Mouse (Mus musculus) forebrain, embryonic 13.5 days (tissue): ENCODE data around the gene Rrp15. TPM values are rescaled to one million over a fixed set of nuclear protein-coding genes. Genes with fewer than 3 reads are reported as not detected.
"Not testable (repeated sequence)": the region's sequence is repeated elsewhere in the genome, so short reads cannot be mapped to it uniquely, and the experiment has no call there.

Source experiments
- ATAC-seq: fragments of 200-750 bp; cut with Nextera tagmentation; 2 replicates; pipeline ENCODE4 v1.8.0; 2017
- H3K27ac ChIP-seq: fragments of 300-500 bp; sonication (generic); 2 replicates; pipeline ENCODE4 v1.5.1; 2015; ENCODE audit warnings: inconsistent platforms, mild to moderate bottlenecking, moderate library complexity
- H3K27me3 ChIP-seq: fragments of 300-500 bp; sonication (generic); 2 replicates; pipeline ENCODE4 v1.6.1; 2015; ENCODE audit warnings: mild to moderate bottlenecking, inconsistent platforms
- H3K36me3 ChIP-seq: fragments of 300-500 bp; sonication (generic); 2 replicates; pipeline ENCODE4 v1.6.1; 2015; ENCODE audit warnings: mild to moderate bottlenecking, inconsistent platforms; ENCODE audit not compliant: poor library complexity, severe bottlenecking
- H3K4me1 ChIP-seq: fragments of 300-500 bp; sonication (generic); 2 replicates; pipeline ENCODE4 v1.6.1; 2015; ENCODE audit warnings: inconsistent platforms
- H3K4me2 ChIP-seq: fragments of 300-500 bp; sonication (generic); 2 replicates; pipeline ENCODE4 v1.6.1; 2015; ENCODE audit warnings: inconsistent platforms, mild to moderate bottlenecking, moderate library complexity
- H3K4me3 ChIP-seq: fragments of 300-500 bp; sonication (generic); 2 replicates; pipeline ENCODE4 v1.5.1; 2015; ENCODE audit warnings: mild to moderate bottlenecking, inconsistent platforms
- H3K9ac ChIP-seq: fragments of 300-500 bp; sonication (generic); 2 replicates; pipeline ENCODE4 v1.6.1; 2015; ENCODE audit warnings: mild to moderate bottlenecking, inconsistent platforms
- H3K9me3 ChIP-seq: fragments of 300-500 bp; sonication (generic); replicated peaks from 2 replicates; pipeline ENCODE4 v1.6.1; 2016; ENCODE audit warnings: inconsistent platforms
- WGBS: fragments of 180-500 bp; shearing (Covaris S2); methylation state at CpG from one replicate; pipeline ENCODE4 v1.1.7; 2015; 5-methylcytosine and 5-hydroxymethylcytosine counted together
- polyA plus RNA-seq: library from polyadenylated mRNA; unstranded; fragments of >200 nt; fragmentation: Nextera tagmentation; extraction: Ambion mirVana; gene quantifications from 2 replicates; pipeline ENCODE4 v1.2.1, GENCODE M21; 2015

Gene Rrp15
- 44.1 and 46.5 TPM in 2 replicates for polyA plus RNA-seq

- WGBS = under 1% methylated on average over 46 of the region's 46 CpGs
- peak within 1 kb of the TSS; percentile 63 for H3K27ac ChIP-seq
- no peaks in the 10 kb centered on the region for H3K36me3 ChIP-seq
Observed at GRCm38 (mm10) chr1:186748724-186749653, at the start of gene Rrp15. Gene Rrp15 (minus strand): TSS chr1:186749358.

GRCm38 (mm10) chr1:186797991-186798390 is 48.8 kb upstream of the Rrp15 start:
- Histone ChIP-seq H3K36me3 (no peaks in the 10 kb centered on the region), H3K4me1 (no peaks in the 10 kb centered on the region), H3K27ac (no peak overlapping the region), H3K4me2 (no peak overlapping the region), H3K4me3 (no peak overlapping the region), H3K9ac (no peak overlapping the region), H3K27me3 (no peaks in the 10 kb centered on the region), H3K9me3 (no peaks in the 10 kb centered on the region)
- no peak for ATAC-seq
- 24% methylated on average over 6 of the region's 6 CpGs for WGBS

More at GRCm38 (mm10) chr1:186748724-186749653, at the start of gene Rrp15:
- H3K27me3 ChIP-seq = no peaks in the 10 kb centered on the region
- peak within 1 kb of the TSS; percentile 84 for H3K4me2 ChIP-seq
- peak within 1 kb of the TSS; percentile 80 for H3K4me3 ChIP-seq
- peak within 1 kb of the TSS; percentile 88 for H3K9ac ChIP-seq
- H3K4me1 ChIP-seq = peaks cover 25% of the 10 kb centered on the region
- ATAC-seq = peak; percentile 94
- no peaks in the 10 kb centered on the region for H3K9me3 ChIP-seq

DNA sequence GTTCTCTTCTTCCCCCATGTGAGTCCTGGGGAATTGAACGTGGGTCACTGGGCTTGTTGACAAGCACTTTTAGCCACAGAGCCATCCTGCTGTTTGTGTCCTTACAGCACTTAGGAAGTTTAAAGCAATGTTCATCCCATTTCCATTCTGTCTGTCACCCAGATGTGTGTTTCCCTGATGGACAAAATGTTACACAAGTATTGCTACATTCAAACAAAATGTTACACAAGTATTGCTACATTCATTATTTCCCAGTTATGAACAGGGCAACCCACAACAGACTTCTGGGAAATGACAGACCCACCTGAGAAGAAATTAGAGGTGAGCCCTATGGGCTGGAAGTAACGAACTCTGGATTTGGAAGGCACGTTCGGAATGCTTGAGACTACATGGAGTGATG is 36.2 kb upstream of the Rrp15 start:
- H3K27me3 ChIP-seq = no peaks in the 10 kb centered on the region
- no peak for ATAC-seq
- WGBS = 87% methylated on average over 4 of the region's 4 CpGs
- no peaks in the 10 kb centered on the region for H3K4me1 ChIP-seq
- H3K4me3 ChIP-seq = no peak overlapping the region
- no peaks in the 10 kb centered on the region for H3K36me3 ChIP-seq
- no peak overlapping the region for H3K27ac ChIP-seq
- no peak overlapping the region for H3K9ac ChIP-seq
- no peak overlapping the region for H3K4me2 ChIP-seq
- H3K9me3 ChIP-seq = no peaks in the 10 kb centered on the region

GRCm38 (mm10) chr1:186780826-186781225 is 31.7 kb upstream of the Rrp15 start:
- no peak overlapping the region for H3K27ac ChIP-seq
- 70% methylated on average over 2 of the region's 2 CpGs for WGBS
- H3K4me2 ChIP-seq = no peak overlapping the region
- H3K4me3 ChIP-seq = no peak overlapping the region
- no peak for ATAC-seq
- no peaks in the 10 kb centered on the region for H3K4me1 ChIP-seq
- H3K36me3 ChIP-seq = no peaks in the 10 kb centered on the region
- H3K27me3 ChIP-seq = peaks cover 9% of the 10 kb centered on the region; the same call in 1 of the 2 replicates
- H3K9me3 ChIP-seq = no peaks in the 10 kb centered on the region
- H3K9ac ChIP-seq = no peak overlapping the region

GRCm38 (mm10) chr1:186773124-186773523 is 24.0 kb upstream of the Rrp15 start:
- ATAC-seq = no peak
- Histone ChIP-seq H3K36me3 (no peaks in the 10 kb centered on the region), H3K27ac (no peak overlapping the region), H3K4me3 (no peak overlapping the region), H3K4me2 (no peak overlapping the region), H3K9me3 (no peaks in the 10 kb centered on the region), H3K27me3 (peaks cover 8% of the 10 kb centered on the region; the same call in 1 of the 2 replicates), H3K4me1 (peaks cover 13% of the 10 kb centered on the region), H3K9ac (no peak overlapping the region)
- 63% methylated on average over 3 of the region's 3 CpGs for WGBS

DNA sequence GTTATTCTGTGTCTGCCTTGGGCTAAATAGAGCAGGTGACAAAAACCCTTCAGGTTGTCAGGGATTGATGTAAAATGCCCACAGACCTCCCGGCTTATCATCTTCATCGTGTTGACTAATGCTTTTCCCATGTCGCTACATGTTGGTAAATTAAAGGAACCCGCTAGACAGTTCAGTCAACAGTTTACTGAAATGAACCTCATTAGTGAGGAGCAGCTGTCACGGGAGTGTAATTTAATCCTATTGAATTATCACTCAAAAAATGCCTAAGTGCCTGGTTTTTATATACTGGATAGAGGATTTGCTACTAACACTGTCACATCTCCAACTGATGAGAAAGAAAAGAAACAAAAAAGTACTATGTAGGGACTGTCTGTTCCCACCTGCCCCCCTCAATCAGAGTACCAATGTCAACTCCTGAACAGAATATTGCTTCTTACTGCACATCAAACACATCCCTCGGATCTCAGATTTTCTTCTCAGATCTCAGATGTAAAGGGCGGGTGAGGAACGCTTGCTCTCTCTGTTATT is 23.5 kb upstream of the Rrp15 start:
- H3K9ac ChIP-seq = no peak overlapping the region
- no peaks in the 10 kb centered on the region for H3K9me3 ChIP-seq
- H3K27me3 ChIP-seq = 0 out of 2 replicates have a peak, but pooled peaks cover 5% of the 10 kb centered on the region
- 45% methylated on average over 8 of the region's 8 CpGs for WGBS
- H3K36me3 ChIP-seq = no peaks in the 10 kb centered on the region
- ATAC-seq = peak; percentile 62; the same call in 1 of the 2 replicates
- no peak overlapping the region for H3K4me2 ChIP-seq
- no peak overlapping the region for H3K4me3 ChIP-seq
- H3K4me1 ChIP-seq = peaks cover 13% of the 10 kb centered on the region
- no peak overlapping the region for H3K27ac ChIP-seq

GRCm38 (mm10) chr1:186772005-186772404 is 22.8 kb upstream of the Rrp15 start:
- Histone ChIP-seq H3K27me3 (no peaks in the 10 kb centered on the region), H3K4me2 (no peak overlapping the region), H3K9me3 (no peaks in the 10 kb centered on the region), H3K4me1 (peaks cover 13% of the 10 kb centered on the region), H3K36me3 (no peaks in the 10 kb centered on the region), H3K27ac (no peak overlapping the region), H3K9ac (no peak overlapping the region), H3K4me3 (no peak overlapping the region)
- WGBS = 88% methylated on average over 6 of the region's 6 CpGs
- ATAC-seq = no peak

DNA sequence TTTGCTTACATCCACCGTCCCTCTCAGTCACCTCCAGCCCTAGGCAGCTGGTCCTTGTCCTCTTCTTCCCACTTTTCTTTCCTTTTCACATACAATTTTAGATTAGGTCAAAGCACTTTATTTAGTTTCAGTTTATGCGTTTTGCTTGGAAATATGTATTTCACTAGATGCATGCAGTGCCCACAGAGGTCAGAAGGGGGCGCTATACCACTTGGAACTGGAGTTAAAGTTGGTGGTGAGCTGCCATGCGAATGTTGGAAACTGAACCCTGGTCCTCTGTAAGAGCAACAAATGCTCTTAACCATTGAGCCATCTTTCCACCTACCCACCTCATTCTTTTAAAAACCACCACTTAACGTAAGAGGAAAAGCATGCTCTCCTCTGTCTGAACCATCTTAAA is 21.5 kb upstream of the Rrp15 start:
- no peak overlapping the region for H3K27ac ChIP-seq
- no peak overlapping the region for H3K4me3 ChIP-seq
- no peaks in the 10 kb centered on the region for H3K9me3 ChIP-seq
- peaks cover 17% of the 10 kb centered on the region for H3K4me1 ChIP-seq
- WGBS = 71% methylated on average over 5 of the region's 5 CpGs
- H3K27me3 ChIP-seq = no peaks in the 10 kb centered on the region
- no peak overlapping the region for H3K9ac ChIP-seq
- no peak for ATAC-seq
- no peak overlapping the region for H3K4me2 ChIP-seq
- no peaks in the 10 kb centered on the region for H3K36me3 ChIP-seq

DNA sequence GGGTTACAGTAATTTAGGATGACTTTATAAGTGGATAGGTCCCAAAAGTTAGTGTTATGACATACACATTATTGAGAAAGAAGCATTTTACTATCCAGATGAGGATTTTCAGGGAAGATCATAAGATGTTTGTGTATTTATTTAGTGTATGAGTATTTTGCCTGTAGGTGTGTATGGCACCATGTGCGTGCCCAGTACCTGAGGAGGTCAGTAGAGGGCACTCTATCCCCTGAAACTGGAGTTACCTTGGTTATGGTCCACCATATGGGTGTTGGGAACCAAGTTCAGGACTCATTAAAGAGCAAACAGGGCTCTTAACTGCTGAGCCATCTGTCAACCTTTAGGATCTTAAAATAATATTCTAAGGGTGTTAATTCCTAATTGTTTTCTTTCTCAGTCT is 19.2 kb upstream of the Rrp15 start:
- Histone ChIP-seq H3K27ac (no peak overlapping the region), H3K4me3 (no peak overlapping the region), H3K4me2 (no peak overlapping the region), H3K9me3 (no peaks in the 10 kb centered on the region), H3K4me1 (peaks cover 17% of the 10 kb centered on the region), H3K27me3 (no peaks in the 10 kb centered on the region), H3K36me3 (no peaks in the 10 kb centered on the region), H3K9ac (no peak overlapping the region)
- 86% methylated on average over 1 of the region's 1 CpGs for WGBS
- ATAC-seq = no peak

- not testable (repeated sequence) for H3K9me3 ChIP-seq, H3K9ac ChIP-seq, H3K4me1 ChIP-seq, H3K4me3 ChIP-seq, H3K27me3 ChIP-seq, H3K36me3 ChIP-seq, H3K4me2 ChIP-seq, H3K27ac ChIP-seq, ATAC-seq
- WGBS = 56% methylated on average over 6 of the region's 6 CpGs
Observed at GRCm38 (mm10) chr1:186763451-186763850, 14.3 kb upstream of the Rrp15 start.

- H3K4me1 ChIP-seq = peaks cover 25% of the 10 kb centered on the region
- H3K9ac ChIP-seq = peak overlapping the region; percentile 88
- peak overlapping the region; percentile 63; the same call in 1 of the 2 replicates for H3K27ac ChIP-seq
- peak overlapping the region; percentile 84 for H3K4me2 ChIP-seq
- no peaks in the 10 kb centered on the region for H3K9me3 ChIP-seq
- H3K36me3 ChIP-seq = no peaks in the 10 kb centered on the region
- 37% methylated on average over 10 of the region's 10 CpGs for WGBS
- ATAC-seq = peak; percentile 73
- no peaks in the 10 kb centered on the region for H3K27me3 ChIP-seq
- H3K4me3 ChIP-seq = peak overlapping the region; percentile 80
Observed at GRCm38 (mm10) chr1:186749675-186750283, 621 bp upstream of the Rrp15 start.

GRCm38 (mm10) chr1:186739828-186740227 is 9.3 kb downstream of the Rrp15 start:
- no peaks in the 10 kb centered on the region for H3K9me3 ChIP-seq
- WGBS = 92% methylated on average over 7 of the region's 7 CpGs
- ATAC-seq = no peak

More at GRCm38 (mm10) chr1:186739828-186740227, 9.3 kb downstream of the Rrp15 start:
- H3K27ac ChIP-seq = no peak overlapping the region
- no peak overlapping the region for H3K9ac ChIP-seq
- no peaks in the 10 kb centered on the region for H3K27me3 ChIP-seq
- H3K4me3 ChIP-seq = no peak overlapping the region
- 0 out of 2 replicates have a peak, but pooled peaks cover 6% of the 10 kb centered on the region for H3K4me1 ChIP-seq
- H3K36me3 ChIP-seq = peaks cover 45% of the 10 kb centered on the region
- H3K4me2 ChIP-seq = no peak overlapping the region
